Mouse (Mus musculus) MEL (cell line): ENCODE measurements around the gene Tril. TPM values are rescaled to one million over a fixed set of nuclear protein-coding genes. Genes with fewer than 3 reads are reported as not detected.

Experiments
- DNase-seq: peaks from one replicate; pipeline ENCODE4 v3.0.0; 2011; ENCODE audit warnings: low read depth, low spot score
- H3K27ac ChIP-seq: 2 replicates; pipeline ENCODE4 v1.5.1; 2012; ENCODE audit warnings: low read depth, mild to moderate bottlenecking, control low read depth, low read length, moderate library complexity; ENCODE audit not compliant: control insufficient read depth
- H3K27me3 ChIP-seq, 2 experiments: fragments of 150-350 bp in 1 of 2; sonication (generic) in 1 of 2; 2 replicates each; pipeline ENCODE4 v1.6.1; 2012; ENCODE audit warnings: low read length in 2 of 2, mild to moderate bottlenecking in 2 of 2, improper control_type of control experiment in 1 of 2, moderate library complexity in 1 of 2; ENCODE audit not compliant: insufficient read depth in 2 of 2, control insufficient read depth in 1 of 2
- H3K36me3 ChIP-seq, 2 experiments: 2 replicates each; pipeline ENCODE4 v1.6.1; 2012 to 2014; ENCODE audit warnings: low read length in 2 of 2, improper control_type of control experiment in 1 of 2, inconsistent platforms in 1 of 2, mild to moderate bottlenecking in 1 of 2; ENCODE audit not compliant: insufficient read depth in 2 of 2, control insufficient read depth in 1 of 2
- H3K4me1 ChIP-seq, 2 experiments: fragments of 150-350 bp in 1 of 2; sonication (generic) in 1 of 2; 2 replicates each; pipeline ENCODE4 v1.6.1; 2012; ENCODE audit warnings: low read length in 2 of 2, improper control_type of control experiment in 1 of 2, mild to moderate bottlenecking in 1 of 2; ENCODE audit not compliant: insufficient read depth in 2 of 2, control insufficient read depth in 1 of 2
- H3K4me3 ChIP-seq, 2 experiments: fragments of 150-350 bp in 1 of 2; sonication (generic) in 1 of 2; 2 replicates each; pipeline ENCODE4 v1.5.1; 2012; ENCODE audit warnings: low read depth in 2 of 2, low read length in 2 of 2, mild to moderate bottlenecking in 2 of 2, moderate library complexity in 2 of 2, control low read depth in 1 of 2, improper control_type of control experiment in 1 of 2; ENCODE audit not compliant: control insufficient read depth in 1 of 2, insufficient read depth in 1 of 2
- H3K79me2 ChIP-seq: 2 replicates; pipeline ENCODE4 v1.6.1; 2012; ENCODE audit warnings: mild to moderate bottlenecking, low read length, moderate library complexity; ENCODE audit not compliant: control insufficient read depth, poor library complexity, insufficient read depth
- H3K9ac ChIP-seq: 2 replicates; pipeline ENCODE4 v1.6.1; 2012; ENCODE audit warnings: low read depth, mild to moderate bottlenecking, control low read depth, low read length, moderate library complexity; ENCODE audit not compliant: control insufficient read depth, poor library complexity, severe bottlenecking
- H3K9me3 ChIP-seq: fragments of 150-350 bp; sonication (generic); replicated peaks from 2 replicates; pipeline ENCODE4 v1.6.1; 2012; ENCODE audit warnings: mild to moderate bottlenecking, low read length, improper control_type of control experiment, moderate library complexity; ENCODE audit not compliant: insufficient read depth
- CTCF ChIP-seq, 3 experiments: IDR thresholded peaks in 2 of 3; conservative IDR thresholded peaks in 1 of 3; 2 replicates each; pipeline ENCODE4 v1.5.1; 2011 to 2012; ENCODE audit warnings: low read length in 3 of 3, low read depth in 2 of 3, mild to moderate bottlenecking in 2 of 3, improper control_type of control experiment in 1 of 3, inconsistent platforms in 1 of 3, mixed read lengths in 1 of 3, moderate library complexity in 1 of 3; ENCODE audit not compliant: control insufficient read depth in 1 of 3, insufficient read depth in 1 of 3, poor library complexity in 1 of 3, severe bottlenecking in 1 of 3
- E2F4 ChIP-seq: IDR thresholded peaks from 2 replicates; pipeline ENCODE4 v1.6.1; 2011; ENCODE audit warnings: low read depth, low read length, improper control_type of control experiment, borderline replicate concordance
- ELF1 ChIP-seq: IDR thresholded peaks from 2 replicates; pipeline ENCODE4 v1.6.1; 2014; ENCODE audit warnings: low read depth, mild to moderate bottlenecking, inconsistent platforms, low read length, improper control_type of control experiment, moderate library complexity
- ETS1 ChIP-seq: IDR thresholded peaks from 2 replicates; pipeline ENCODE4 v1.6.1; 2012; ENCODE audit warnings: low read depth, mild to moderate bottlenecking, inconsistent platforms, low read length, improper control_type of control experiment, moderate library complexity
- GABPA ChIP-seq: IDR thresholded peaks from 2 replicates; pipeline ENCODE4 v1.6.1; 2012; ENCODE audit warnings: low read depth, mild to moderate bottlenecking, inconsistent platforms, low read length, improper control_type of control experiment, moderate library complexity
- JUND ChIP-seq: IDR thresholded peaks from 2 replicates; pipeline ENCODE4 v1.6.1; 2011; ENCODE audit warnings: low read depth, mild to moderate bottlenecking, improper control_type of control experiment, low read length
- KAT2A ChIP-seq: conservative IDR thresholded peaks from 2 replicates; pipeline ENCODE4 v1.6.1; 2012; ENCODE audit warnings: low read depth, low read length, improper control_type of control experiment, inconsistent platforms
- MEF2A ChIP-seq: IDR thresholded peaks from 2 replicates; pipeline ENCODE4 v1.6.1; 2014; ENCODE audit warnings: low read depth, mild to moderate bottlenecking, inconsistent platforms, low read length, improper control_type of control experiment; ENCODE audit not compliant: poor library complexity, insufficient replicate concordance, severe bottlenecking; ENCODE audit errors: extremely low read depth
- MXI1 ChIP-seq: IDR thresholded peaks from 2 replicates; pipeline ENCODE4 v1.6.1; 2011; ENCODE audit warnings: mild to moderate bottlenecking, low read depth, low read length, improper control_type of control experiment
- NELFE ChIP-seq: IDR thresholded peaks from 2 replicates; pipeline ENCODE4 v1.6.1; 2011; ENCODE audit warnings: low read depth, low read length, improper control_type of control experiment
- NRF1 ChIP-seq: IDR thresholded peaks from 2 replicates; pipeline ENCODE4 v1.6.1; 2014; ENCODE audit warnings: low read depth, mild to moderate bottlenecking, inconsistent platforms, low read length, improper control_type of control experiment, moderate library complexity; ENCODE audit not compliant: poor library complexity, insufficient read depth, severe bottlenecking
- POLR2A ChIP-seq, 2 experiments: IDR thresholded peaks; 2 replicates each; pipeline ENCODE4 v1.6.1; 2011 to 2012; ENCODE audit warnings: low read length in 2 of 2, mild to moderate bottlenecking in 2 of 2, control low read depth in 1 of 2, improper control_type of control experiment in 1 of 2, low read depth in 1 of 2, moderate library complexity in 1 of 2; ENCODE audit not compliant: control insufficient read depth in 1 of 2, insufficient read depth in 1 of 2, poor library complexity in 1 of 2
- POLR2AphosphoS5 ChIP-seq: IDR thresholded peaks from 2 replicates; pipeline ENCODE4 v1.6.1; 2012; ENCODE audit warnings: low read depth, borderline replicate concordance, mild to moderate bottlenecking, inconsistent platforms, low read length, moderate library complexity, mixed read lengths
- UBTF ChIP-seq: IDR thresholded peaks from 2 replicates; pipeline ENCODE4 v1.6.1; 2012; ENCODE audit warnings: low read depth, mild to moderate bottlenecking, inconsistent platforms, low read length, improper control_type of control experiment, moderate library complexity, borderline replicate concordance; ENCODE audit not compliant: insufficient read depth
- ZC3H11A ChIP-seq: IDR thresholded peaks from 2 replicates; pipeline ENCODE4 v1.6.1; 2012; ENCODE audit warnings: low read depth, mild to moderate bottlenecking, inconsistent platforms, low read length, improper control_type of control experiment
- ZNF384 ChIP-seq: IDR thresholded peaks from 2 replicates; pipeline ENCODE4 v1.6.1; 2012; ENCODE audit warnings: low read depth, mild to moderate bottlenecking, inconsistent platforms, low read length, improper control_type of control experiment
- polyA plus RNA-seq, 2 experiments: library from polyadenylated mRNA; stranded (reverse) in 1 of 2; unstranded in 1 of 2; fragments of >175 nt in 1 of 2; fragments of >200 nt in 1 of 2; gene quantifications; 2 replicates each; pipeline versions ENCODE4 v1.2.1 to v1.2.4; 2012; ENCODE audit warnings: low replicate concordance in 2 of 2, low read depth in 1 of 2; ENCODE audit not compliant: insufficient read length in 2 of 2, insufficient read depth in 1 of 2, missing spikeins in 1 of 2
- total RNA-seq: library from RNA; depleted of rRNA; stranded (reverse); fragments of 300-350 nt; gene quantifications from 2 replicates; pipeline ENCODE4 v1.2.3, GENCODE M21; 2012

The Tril gene
- total and polyA plus RNA-seq, 3 experiments, result not detected

GRCm38 (mm10) chr6:53807185-53807584 lies 13.4 kb downstream of the Tril start:
- Histone ChIP-seq H3K36me3 (no peaks in the 10 kb centered on the region), H3K27me3 (no peaks in the 10 kb centered on the region), H3K4me1 (no peaks in the 10 kb centered on the region), H3K9ac (no peak overlapping the region), H3K27ac (no peak overlapping the region), H3K79me2 (no peaks in the 10 kb centered on the region), H3K4me3 (no peak overlapping the region), H3K9me3 (no peaks in the 10 kb centered on the region)
- DNase-seq, result no peak
- TF ChIP-seq ETS1, result no peak
- no peak for TF ChIP-seq MEF2A
- no peak for TF ChIP-seq NELFE
- no peak for TF ChIP-seq E2F4
- TF ChIP-seq KAT2A, result no peak
- TF ChIP-seq ELF1, result no peak
- no peak for TF ChIP-seq CTCF (IDR thresholded peaks at IDR 0.05 in 2 of 3, conservative IDR thresholded peaks at IDR 0.05 in 1 of 3; ENCODE audit: control insufficient read depth in 1 of 3, insufficient read depth in 1 of 3, low read depth in 2 of 3, low read length in 3 of 3, poor library complexity in 1 of 3, severe bottlenecking in 1 of 3)
- no peak for TF ChIP-seq UBTF
- TF ChIP-seq ZNF384, result no peak
- no peak for TF ChIP-seq ZC3H11A
- no peak for TF ChIP-seq POLR2A (IDR thresholded peaks at IDR 0.05; ENCODE audit: control insufficient read depth in 1 of 2, insufficient read depth in 1 of 2, low read depth in 1 of 2, low read length in 2 of 2, poor library complexity in 1 of 2)

- Histone ChIP-seq H3K27ac (no peak overlapping the region), H3K4me3 (no peak overlapping the region), H3K9me3 (no peaks in the 10 kb centered on the region), H3K79me2 (no peaks in the 10 kb centered on the region), H3K27me3 (no peaks in the 10 kb centered on the region), H3K9ac (no peak overlapping the region)
- DNase-seq, result no peak
- no peak for TF ChIP-seq MEF2A
- no peak for TF ChIP-seq NELFE
- TF ChIP-seq ETS1, result no peak
- TF ChIP-seq POLR2AphosphoS5, result no peak
- TF ChIP-seq JUND, result no peak
- TF ChIP-seq, all 39 proteins: peak for 0
- Histone ChIP-seq H3K36me3 (no peaks in the 10 kb centered on the region), H3K4me1 (no peaks in the 10 kb centered on the region)
Measured at GRCm38 (mm10) chr6:53806591-53807023, 14.0 kb downstream of the Tril start.

GRCm38 (mm10) chr6:53806021-53806420 lies 14.6 kb downstream of the Tril start:
- H3K79me2 ChIP-seq, result no peaks in the 10 kb centered on the region
- no peaks in the 10 kb centered on the region for H3K4me1 ChIP-seq
- H3K9me3 ChIP-seq, result no peaks in the 10 kb centered on the region

More at GRCm38 (mm10) chr6:53806021-53806420, 14.6 kb downstream of the Tril start:
- Histone ChIP-seq H3K4me3 (no peak overlapping the region), H3K9ac (no peak overlapping the region), H3K27me3 (no peaks in the 10 kb centered on the region), H3K27ac (no peak overlapping the region), H3K36me3 (no peaks in the 10 kb centered on the region)
- DNase-seq, result no peak
- TF ChIP-seq MXI1 (no peak), NRF1 (no peak), GABPA (no peak)
